Mouse (Mus musculus) CH12.LX (cell line): ENCODE results near the gene Kcnab3. TPM values are rescaled to one million over a fixed set of nuclear protein-coding genes. Genes with fewer than 3 reads are reported as not detected.
A peak's percentile ranks its signal among the peaks of the same experiment; 100 is the strongest.

Source experiments
- DNase-seq: peaks from one replicate; pipeline ENCODE4 v3.0.0-alpha.2; 2013; ENCODE audit errors: extremely low read depth
- H3K27ac ChIP-seq: 2 replicates; pipeline ENCODE4 v1.5.1; 2012; ENCODE audit warnings: low read depth, mild to moderate bottlenecking, control low read depth, moderate library complexity; ENCODE audit not compliant: insufficient read depth
- H3K27me3 ChIP-seq: replicated peaks from 2 replicates; pipeline ENCODE3; 2012; ENCODE audit warnings: inconsistent platforms
- H3K36me3 ChIP-seq, 2 experiments: replicated peaks in 1 of 2; 2 replicates each; pipeline versions ENCODE3 to v1.6.1; 2012; ENCODE audit warnings: inconsistent platforms in 1 of 2, low read length in 1 of 2, mild to moderate bottlenecking in 1 of 2, mixed read lengths in 1 of 2, moderate library complexity in 1 of 2; ENCODE audit not compliant: control insufficient read depth in 1 of 2, insufficient read depth in 1 of 2
- H3K4me1 ChIP-seq, 2 experiments: 2 replicates each; pipeline ENCODE4 v1.6.1; 2012; ENCODE audit warnings: inconsistent platforms in 1 of 2, moderate library complexity in 1 of 2; ENCODE audit not compliant: insufficient read depth in 2 of 2, control insufficient read depth in 1 of 2
- H3K4me2 ChIP-seq: 2 replicates; pipeline ENCODE4 v1.6.1; 2012; ENCODE audit warnings: low read depth, mild to moderate bottlenecking, control low read depth; ENCODE audit not compliant: poor library complexity, insufficient read depth, severe bottlenecking
- H3K4me3 ChIP-seq, 3 experiments: fragments of 150-350 bp in 1 of 3; sonication (generic) in 1 of 3; replicated peaks in 1 of 3; 2 replicates each; pipeline versions ENCODE3 to v1.5.1; 2011 to 2012; ENCODE audit warnings: low read depth in 2 of 3, low read length in 2 of 3, mild to moderate bottlenecking in 2 of 3, moderate library complexity in 2 of 3, control low read depth in 1 of 3, improper control_type of control experiment in 1 of 3, inconsistent platforms in 1 of 3, mixed read lengths in 1 of 3; ENCODE audit not compliant: poor library complexity in 1 of 3
- H3K79me2 ChIP-seq: replicated peaks from 2 replicates; pipeline ENCODE4 v1.6.1; 2012; ENCODE audit warnings: mild to moderate bottlenecking, moderate library complexity; ENCODE audit not compliant: control insufficient read depth, poor library complexity, insufficient read depth, severe bottlenecking; ENCODE audit errors: extremely low read depth
- H3K9ac ChIP-seq: 2 replicates; pipeline ENCODE4 v1.6.1; 2012; ENCODE audit warnings: low read depth, mild to moderate bottlenecking, control low read depth, moderate library complexity; ENCODE audit not compliant: insufficient read depth
- H3K9me3 ChIP-seq: replicated peaks from 2 replicates; pipeline ENCODE3; 2012; ENCODE audit warnings: low read length, inconsistent platforms, mixed read lengths
- CHD1 ChIP-seq: IDR thresholded peaks from 2 replicates; pipeline ENCODE4 v1.6.1; 2012; ENCODE audit warnings: low read depth, low read length, improper control_type of control experiment, inconsistent platforms
- CTCF ChIP-seq, 2 experiments: IDR thresholded peaks in 1 of 2; conservative IDR thresholded peaks in 1 of 2; 2 replicates each; pipeline ENCODE4 v1.5.1; 2011 to 2012; ENCODE audit warnings: low read depth in 2 of 2, low read length in 2 of 2, improper control_type of control experiment in 1 of 2, inconsistent platforms in 1 of 2, mild to moderate bottlenecking in 1 of 2, moderate library complexity in 1 of 2
- ELF1 ChIP-seq: IDR thresholded peaks from 2 replicates; pipeline ENCODE4 v1.6.1; 2014; ENCODE audit warnings: low read depth, mild to moderate bottlenecking, inconsistent platforms, low read length, improper control_type of control experiment
- EP300 ChIP-seq: IDR thresholded peaks from 2 replicates; pipeline ENCODE4 v1.6.1; 2011; ENCODE audit warnings: low read length, improper control_type of control experiment
- ETS1 ChIP-seq: conservative IDR thresholded peaks from 2 replicates; pipeline ENCODE4 v1.6.1; 2012; ENCODE audit warnings: low read depth, mild to moderate bottlenecking, inconsistent platforms, low read length, improper control_type of control experiment, moderate library complexity
- GABPA ChIP-seq: IDR thresholded peaks from 2 replicates; pipeline ENCODE4 v1.6.1; 2012; ENCODE audit warnings: low read depth, low read length, improper control_type of control experiment, inconsistent platforms; ENCODE audit not compliant: insufficient replicate concordance
- IRF4 ChIP-seq: IDR thresholded peaks from 2 replicates; pipeline ENCODE4 v1.6.1; 2014; ENCODE audit warnings: low read depth, mild to moderate bottlenecking, inconsistent platforms, low read length, improper control_type of control experiment
- JUN ChIP-seq: IDR thresholded peaks from 2 replicates; pipeline ENCODE4 v1.6.1; 2011; ENCODE audit warnings: low read depth, mild to moderate bottlenecking, low read length, improper control_type of control experiment, moderate library complexity; ENCODE audit not compliant: insufficient read depth
- JUND ChIP-seq: conservative IDR thresholded peaks from 2 replicates; pipeline ENCODE4 v1.6.1; 2011; ENCODE audit warnings: low read depth, low read length, improper control_type of control experiment
- KAT2A ChIP-seq: IDR thresholded peaks from 2 replicates; pipeline ENCODE4 v1.6.1; 2012; ENCODE audit warnings: low read length, improper control_type of control experiment, inconsistent platforms; ENCODE audit not compliant: insufficient replicate concordance
- MAFK ChIP-seq: IDR thresholded peaks from 2 replicates; pipeline ENCODE4 v1.6.1; 2011; ENCODE audit warnings: low read length, improper control_type of control experiment; ENCODE audit not compliant: insufficient replicate concordance
- MAX ChIP-seq: IDR thresholded peaks from 2 replicates; pipeline ENCODE4 v1.6.1; 2011; ENCODE audit warnings: low read length, improper control_type of control experiment
- MAZ ChIP-seq: IDR thresholded peaks from 2 replicates; pipeline ENCODE4 v1.6.1; 2012; ENCODE audit warnings: low read depth, mild to moderate bottlenecking, inconsistent platforms, low read length, improper control_type of control experiment, moderate library complexity
- NELFE ChIP-seq: IDR thresholded peaks from 2 replicates; pipeline ENCODE4 v1.6.1; 2011; ENCODE audit warnings: low read depth, low read length, improper control_type of control experiment
- PAX5 ChIP-seq: IDR thresholded peaks from 2 replicates; pipeline ENCODE4 v1.6.1; 2012; ENCODE audit warnings: low read length, inconsistent platforms, mixed read lengths
- POLR2AphosphoS2 ChIP-seq: IDR thresholded peaks from 2 replicates; pipeline ENCODE4 v1.6.1; 2011; ENCODE audit warnings: low read depth, low read length, improper control_type of control experiment
- RAD21 ChIP-seq: IDR thresholded peaks from 2 replicates; pipeline ENCODE4 v1.6.1; 2011; ENCODE audit warnings: low read depth, mild to moderate bottlenecking, low read length, improper control_type of control experiment, moderate library complexity
- SMC3 ChIP-seq: IDR thresholded peaks from 2 replicates; pipeline ENCODE4 v1.6.1; 2011; ENCODE audit warnings: low read depth, low read length, improper control_type of control experiment
- TBP ChIP-seq: conservative IDR thresholded peaks from 2 replicates; pipeline ENCODE4 v1.6.1; 2011; ENCODE audit warnings: low read depth, low read length, improper control_type of control experiment
- UBTF ChIP-seq: IDR thresholded peaks from 2 replicates; pipeline ENCODE4 v1.6.1; 2012; ENCODE audit warnings: low read depth, mild to moderate bottlenecking, inconsistent platforms, low read length, improper control_type of control experiment, moderate library complexity
- ZC3H11A ChIP-seq: IDR thresholded peaks from 2 replicates; pipeline ENCODE4 v1.6.1; 2012; ENCODE audit warnings: low read depth, mild to moderate bottlenecking, inconsistent platforms, low read length, improper control_type of control experiment
- dilution Hi-C: fragments of 300-500 bp; cut with MboI; formaldehyde crosslinking; loops from 2 replicates; pipeline ENCODE4 v1.14.3; 2020; ENCODE audit warnings: low sequenced_read_pairs; ENCODE audit not compliant: extremely low pct_unique_long_range_greater_than_20kb, extremely low pct_ligation_motif_present
- in situ Hi-C: fragments of 300-500 bp; cut with MboI; formaldehyde crosslinking; loops from 3 replicates; pipeline ENCODE4 v1.14.3; 2019; ENCODE audit warnings: low sequenced_read_pairs, low pct_ligation_motif_present, low pct_unique_long_range_greater_than_20kb, mixed read lengths
- polyA plus RNA-seq: library from polyadenylated mRNA; unstranded; fragments of >175 nt; gene quantifications from 2 replicates; pipeline ENCODE4 v1.2.1, GENCODE M21; 2012; ENCODE audit warnings: low read depth; ENCODE audit not compliant: insufficient read length
- total RNA-seq, 2 experiments: library from RNA; depleted of rRNA; stranded (reverse); fragments of 300-350 nt in 1 of 2; fragments of >200 nt in 1 of 2; gene quantifications; 2 replicates each; pipeline ENCODE4 v1.2.3; 2012 to 2014

Kcnab3 gene
- total and polyA plus RNA-seq, 3 experiments = 0.39 to 1.1 TPM; not detected in 1

- no peak overlapping the region for H3K4me2 ChIP-seq
- TF ChIP-seq PAX5 (no peak), KAT2A (no peak), POLR2AphosphoS2 (no peak), CHD1 (no peak), GABPA (no peak), ELF1 (no peak), MAX (no peak), NELFE (no peak), IRF4 (no peak), SMC3 (no peak), TBP (no peak), ETS1 (no peak), MAZ (no peak), EP300 (no peak)
- no peaks in the 10 kb centered on the region for H3K79me2 ChIP-seq
- no peak for DNase-seq
- H3K36me3 ChIP-seq = peaks cover 0 to 44% of the 10 kb centered on the region in 2 experiments
- H3K9me3 ChIP-seq = no peaks in the 10 kb centered on the region
- H3K27ac ChIP-seq = peak overlapping the region; percentile 47
- no peak overlapping the region for H3K4me3 ChIP-seq
- in situ Hi-C loops (no loop called here), dilution Hi-C loops (no loop called here)
- peaks cover 6 to 14% of the 10 kb centered on the region in 2 experiments; a peak in 3 of 4 replicates for H3K4me1 ChIP-seq
- no peaks in the 10 kb centered on the region for H3K27me3 ChIP-seq
- no peak overlapping the region for H3K9ac ChIP-seq
Measured at GRCm38 (mm10) chr11:69379600-69379999, 53.5 kb downstream of the Kcnab3 start.

- dilution Hi-C loops = no loop called here
- in situ Hi-C loops = no loop called here
- Histone ChIP-seq H3K9me3 (no peaks in the 10 kb centered on the region), H3K27me3 (no peaks in the 10 kb centered on the region), H3K79me2 (no peaks in the 10 kb centered on the region), H3K4me3 (no peak overlapping the region), H3K9ac (no peak overlapping the region), H3K27ac (no peak overlapping the region), H3K4me2 (no peak overlapping the region), H3K4me1 (peaks cover 6 to 11% of the 10 kb centered on the region in 2 experiments; a peak in 3 of 4 replicates), H3K36me3 (peaks cover 0 to 46% of the 10 kb centered on the region in 2 experiments)
- no peak for DNase-seq
- no peak for TF ChIP-seq CHD1
- TF ChIP-seq CTCF (conservative IDR thresholded peaks at IDR 0.05 in 1 of 2, IDR thresholded peaks at IDR 0.05 in 1 of 2; ENCODE audit: low read depth in 2 of 2, low read length in 2 of 2) = no peak
- no peak for TF ChIP-seq MAFK
- no peak for TF ChIP-seq JUN
- no peak for TF ChIP-seq ZC3H11A
- TF ChIP-seq JUND = no peak
- no peak for TF ChIP-seq KAT2A
- no peak for TF ChIP-seq UBTF
- no peak for TF ChIP-seq RAD21
- no peak for TF ChIP-seq ETS1
- no peak for TF ChIP-seq ELF1
- TF ChIP-seq TBP = no peak
- TF ChIP-seq, all 38 proteins: peak for 0
Measured at GRCm38 (mm10) chr11:69381356-69381755, 55.3 kb downstream of the Kcnab3 start.

Other genes starting within 250 kb of the Kcnab3 start
- 8.0 and 8.2 TPM in 2 replicates for gene Vamp2, start 237.8 kb upstream of the Kcnab3 start, total RNA-seq (2012; rRNA removed)
- gene Vamp2, start 237.8 kb upstream of the Kcnab3 start, total RNA-seq (2014; rRNA removed) = 1.3 and 1.4 TPM in 2 replicates
- 26.0 and 26.7 TPM in 2 replicates for gene Vamp2, start 237.8 kb upstream of the Kcnab3 start, polyA plus RNA-seq
- gene Per1, start 231.0 kb upstream of the Kcnab3 start, total RNA-seq (2012; rRNA removed) = 11.5 and 11.8 TPM in 2 replicates
- 2.8 and 3.2 TPM in 2 replicates for gene Per1, start 231.0 kb upstream of the Kcnab3 start, total RNA-seq (2014; rRNA removed)
- 37.9 and 38.3 TPM in 2 replicates for gene Per1, start 231.0 kb upstream of the Kcnab3 start, polyA plus RNA-seq
- 0.04 TPM in 1 of 2 replicates, not detected in the other for gene Hes7, start 205.9 kb upstream of the Kcnab3 start, total RNA-seq (2012; rRNA removed)
- gene Hes7, start 205.9 kb upstream of the Kcnab3 start, total RNA-seq (2014; rRNA removed) = not detected in 2 replicates
- not detected in 2 replicates for gene Hes7, start 205.9 kb upstream of the Kcnab3 start, polyA plus RNA-seq
- gene 9130213A22Rik, start 203.7 kb upstream of the Kcnab3 start, total RNA-seq (2012; rRNA removed) = not detected in 2 replicates
- not detected in 2 replicates for gene 9130213A22Rik, start 203.7 kb upstream of the Kcnab3 start, total RNA-seq (2014; rRNA removed)
- not detected in 2 replicates for gene 9130213A22Rik, start 203.7 kb upstream of the Kcnab3 start, polyA plus RNA-seq
- gene Aloxe3, start 200.4 kb upstream of the Kcnab3 start, total RNA-seq (2012; rRNA removed) = 0.13 TPM in 1 of 2 replicates, not detected in the other
- gene Aloxe3, start 200.4 kb upstream of the Kcnab3 start, total RNA-seq (2014; rRNA removed) = not detected in 2 replicates
- 0.19 and 0.23 TPM in 2 replicates for gene Aloxe3, start 200.4 kb upstream of the Kcnab3 start, polyA plus RNA-seq
- not detected in 2 replicates for gene Alox12b, start 169.3 kb upstream of the Kcnab3 start, total RNA-seq (2012; rRNA removed)
- gene Alox12b, start 169.3 kb upstream of the Kcnab3 start, total RNA-seq (2014; rRNA removed) = not detected in 2 replicates
- not detected in 2 replicates for gene Alox12b, start 169.3 kb upstream of the Kcnab3 start, polyA plus RNA-seq
- 0.30 and 0.50 TPM in 2 replicates for gene Alox8, start 128.4 kb upstream of the Kcnab3 start, total RNA-seq (2012; rRNA removed)
- not detected in 2 replicates for gene Alox8, start 128.4 kb upstream of the Kcnab3 start, total RNA-seq (2014; rRNA removed)
- 0.10 TPM in 1 of 2 replicates, not detected in the other for gene Alox8, start 128.4 kb upstream of the Kcnab3 start, polyA plus RNA-seq
- gene Gucy2e, start 89.2 kb upstream of the Kcnab3 start, total RNA-seq (2012; rRNA removed) = not detected in 2 replicates
- 0.03 TPM in 1 of 2 replicates, not detected in the other for gene Gucy2e, start 89.2 kb upstream of the Kcnab3 start, total RNA-seq (2014; rRNA removed)
- not detected in 2 replicates for gene Gucy2e, start 89.2 kb upstream of the Kcnab3 start, polyA plus RNA-seq
- gene Cntrob, start 2.5 kb upstream of the Kcnab3 start, total RNA-seq (2012; rRNA removed) = 18.5 and 18.9 TPM in 2 replicates
- 16.4 and 22.0 TPM in 2 replicates for gene Cntrob, start 2.5 kb upstream of the Kcnab3 start, total RNA-seq (2014; rRNA removed)
- gene Cntrob, start 2.5 kb upstream of the Kcnab3 start, polyA plus RNA-seq = 36.6 and 41.5 TPM in 2 replicates
- gene Trappc1, start 2.3 kb upstream of the Kcnab3 start, total RNA-seq (2012; rRNA removed) = 75.0 and 85.4 TPM in 2 replicates
- gene Trappc1, start 2.3 kb upstream of the Kcnab3 start, total RNA-seq (2014; rRNA removed) = 102 TPM in 2 replicates
- gene Trappc1, start 2.3 kb upstream of the Kcnab3 start, polyA plus RNA-seq = 101 and 124 TPM in 2 replicates
- 0.30 and 0.34 TPM in 2 replicates for gene Rnf227, start 14.2 kb downstream of the Kcnab3 start, total RNA-seq (2012; rRNA removed)
- gene Rnf227, start 14.2 kb downstream of the Kcnab3 start, total RNA-seq (2014; rRNA removed) = not detected in 2 replicates
- gene Rnf227, start 14.2 kb downstream of the Kcnab3 start, polyA plus RNA-seq = 0.21 TPM in 1 of 2 replicates, not detected in the other
- gene Chd3, start 43.1 kb downstream of the Kcnab3 start, total RNA-seq (2012; rRNA removed) = 66.4 and 69.6 TPM in 2 replicates
- 30.6 and 31.9 TPM in 2 replicates for gene Chd3, start 43.1 kb downstream of the Kcnab3 start, total RNA-seq (2014; rRNA removed)
- gene Chd3, start 43.1 kb downstream of the Kcnab3 start, polyA plus RNA-seq = 87.1 and 92.0 TPM in 2 replicates
- 193 and 208 TPM in 2 replicates for gene Naa38, start 69.2 kb downstream of the Kcnab3 start, total RNA-seq (2012; rRNA removed)
- 161 and 201 TPM in 2 replicates for gene Naa38, start 69.2 kb downstream of the Kcnab3 start, total RNA-seq (2014; rRNA removed)
- gene Naa38, start 69.2 kb downstream of the Kcnab3 start, polyA plus RNA-seq = 137 and 153 TPM in 2 replicates
- gene Cyb5d1, start 69.4 kb downstream of the Kcnab3 start, total RNA-seq (2012; rRNA removed) = 28.4 and 37.4 TPM in 2 replicates
- gene Cyb5d1, start 69.4 kb downstream of the Kcnab3 start, total RNA-seq (2014; rRNA removed) = 27.3 and 29.3 TPM in 2 replicates
- 29.5 and 33.2 TPM in 2 replicates for gene Cyb5d1, start 69.4 kb downstream of the Kcnab3 start, polyA plus RNA-seq
- 0.25 and 0.38 TPM in 2 replicates for gene Tmem88, start 72.0 kb downstream of the Kcnab3 start, total RNA-seq (2012; rRNA removed)
- gene Tmem88, start 72.0 kb downstream of the Kcnab3 start, total RNA-seq (2014; rRNA removed) = not detected in 2 replicates
- 0.16 and 0.22 TPM in 2 replicates for gene Tmem88, start 72.0 kb downstream of the Kcnab3 start, polyA plus RNA-seq
- 2.9 and 5.7 TPM in 2 replicates for gene Kdm6b, start 87.4 kb downstream of the Kcnab3 start, total RNA-seq (2012; rRNA removed)
- 0.36 and 0.66 TPM in 2 replicates for gene Kdm6b, start 87.4 kb downstream of the Kcnab3 start, total RNA-seq (2014; rRNA removed)
- 6.0 and 7.2 TPM in 2 replicates for gene Kdm6b, start 87.4 kb downstream of the Kcnab3 start, polyA plus RNA-seq
- under 0.01 TPM in 1 of 2 replicates, not detected in the other for gene Dnah2, start 222.9 kb downstream of the Kcnab3 start, total RNA-seq (2012; rRNA removed)
- not detected in 2 replicates for gene Dnah2, start 222.9 kb downstream of the Kcnab3 start, total RNA-seq (2014; rRNA removed)
- 0.03 and 0.04 TPM in 2 replicates for gene Dnah2, start 222.9 kb downstream of the Kcnab3 start, polyA plus RNA-seq
- 1.1 and 1.3 TPM in 2 replicates for gene Efnb3, start 233.9 kb downstream of the Kcnab3 start, total RNA-seq (2012; rRNA removed)
- gene Efnb3, start 233.9 kb downstream of the Kcnab3 start, total RNA-seq (2014; rRNA removed) = 0.56 and 1.0 TPM in 2 replicates
- 2.7 and 2.8 TPM in 2 replicates for gene Efnb3, start 233.9 kb downstream of the Kcnab3 start, polyA plus RNA-seq